Mouse (Mus musculus) lung, postnatal 10 days (tissue): ENCODE data around the gene Prkd2.

Experiments used
- DNase-seq: peaks from one replicate; pipeline ENCODE4 v3.0.0; 2021

Gene Prkd2

DNA sequence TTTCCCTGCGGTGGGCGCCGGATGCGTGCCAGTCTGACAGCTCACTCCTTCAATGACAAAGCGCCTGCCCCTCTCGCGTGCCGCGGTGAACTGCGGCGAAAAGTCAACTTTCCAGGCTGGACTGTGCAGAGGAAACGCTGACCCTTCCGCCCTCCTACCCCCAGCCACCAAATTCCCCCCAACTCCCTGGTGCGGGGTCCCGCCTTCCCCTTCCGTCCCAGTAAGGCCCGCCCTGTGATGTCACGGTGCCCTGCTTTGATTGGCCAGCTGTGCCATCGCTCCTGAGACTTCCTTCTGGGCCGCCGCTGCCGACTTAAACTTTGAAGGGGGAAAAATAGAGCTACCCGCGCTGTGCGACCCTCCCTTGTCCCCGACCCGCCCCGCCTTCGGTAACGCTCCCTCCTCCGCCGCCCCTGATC, at the start of gene Prkd2:
Gene Prkd2 (plus strand): TSS at position 258 of the 419 bp plus-strand sequence.
- peak; percentile 96 for DNase-seq

DNA sequence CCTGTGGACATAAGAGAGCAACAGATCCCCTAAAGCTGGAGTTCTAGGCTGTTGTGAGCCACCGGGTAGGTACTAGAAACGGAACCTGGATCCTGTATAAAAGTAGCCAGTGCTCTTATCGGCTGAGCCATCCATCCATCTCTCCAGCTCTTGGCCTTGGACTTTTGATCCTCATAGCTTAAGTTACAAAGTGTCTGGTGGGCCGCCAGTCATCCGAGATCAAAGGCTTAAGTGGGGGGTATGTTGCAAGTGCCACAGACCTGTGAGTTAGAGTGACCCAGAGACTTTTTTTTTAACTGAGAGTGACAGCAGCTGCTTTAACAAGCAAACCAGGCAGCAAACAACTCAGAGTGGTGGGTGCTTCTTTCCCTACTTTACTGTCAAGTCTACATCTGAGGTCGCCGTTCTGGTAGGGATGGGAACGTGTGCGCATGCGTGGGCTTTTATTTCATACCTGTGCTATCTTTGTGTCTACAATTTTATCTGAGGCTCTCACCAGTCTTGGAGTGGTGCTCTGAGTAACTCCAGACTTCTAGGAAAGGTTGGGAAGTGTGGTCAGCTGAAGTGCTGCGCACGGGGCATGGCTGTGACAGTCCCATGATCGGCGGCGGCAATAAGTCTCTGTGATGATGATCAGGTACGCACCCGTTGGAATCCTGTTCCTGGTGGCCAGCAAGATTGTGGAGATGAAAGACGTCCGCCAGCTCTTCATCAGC, 49.5 kb upstream of the Prkd2 start:
- peak; percentile 37 for DNase-seq

GRCm38 (mm10) chr7:16794886-16795285, 47.8 kb upstream of the Prkd2 start:
- no peak for DNase-seq

GRCm38 (mm10) chr7:16804409-16805028, 38.2 kb upstream of the Prkd2 start:
- DNase-seq: peak; percentile 43

GRCm38 (mm10) chr7:16807936-16808335, 34.8 kb upstream of the Prkd2 start:
- no peak for DNase-seq

- no peak for DNase-seq
Measured at GRCm38 (mm10) chr7:16808647-16809046, 34.1 kb upstream of the Prkd2 start.

DNA sequence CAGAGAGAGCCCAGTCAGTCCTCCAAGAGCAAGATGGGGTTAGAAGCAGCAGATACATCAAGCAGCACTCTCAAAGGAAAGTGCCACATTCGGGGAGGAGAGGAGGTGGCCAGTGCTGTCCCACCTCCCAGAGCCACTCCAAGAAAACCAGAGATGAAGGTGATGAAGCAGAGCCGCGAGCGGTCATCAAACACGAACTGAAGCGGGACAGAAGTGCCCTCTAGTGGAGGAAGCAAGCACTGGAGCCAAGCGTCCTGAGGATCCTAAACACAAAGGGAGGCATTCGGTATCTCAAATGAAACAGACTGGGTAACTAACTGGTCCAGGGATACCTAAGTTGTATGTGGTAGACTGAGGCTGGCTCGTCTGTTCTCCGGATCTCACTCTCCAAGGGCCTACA, 33.0 kb upstream of the Prkd2 start:
- DNase-seq: peak; percentile 84

GRCm38 (mm10) chr7:16810399-16810919, 32.2 kb upstream of the Prkd2 start:
- DNase-seq: no peak

DNA sequence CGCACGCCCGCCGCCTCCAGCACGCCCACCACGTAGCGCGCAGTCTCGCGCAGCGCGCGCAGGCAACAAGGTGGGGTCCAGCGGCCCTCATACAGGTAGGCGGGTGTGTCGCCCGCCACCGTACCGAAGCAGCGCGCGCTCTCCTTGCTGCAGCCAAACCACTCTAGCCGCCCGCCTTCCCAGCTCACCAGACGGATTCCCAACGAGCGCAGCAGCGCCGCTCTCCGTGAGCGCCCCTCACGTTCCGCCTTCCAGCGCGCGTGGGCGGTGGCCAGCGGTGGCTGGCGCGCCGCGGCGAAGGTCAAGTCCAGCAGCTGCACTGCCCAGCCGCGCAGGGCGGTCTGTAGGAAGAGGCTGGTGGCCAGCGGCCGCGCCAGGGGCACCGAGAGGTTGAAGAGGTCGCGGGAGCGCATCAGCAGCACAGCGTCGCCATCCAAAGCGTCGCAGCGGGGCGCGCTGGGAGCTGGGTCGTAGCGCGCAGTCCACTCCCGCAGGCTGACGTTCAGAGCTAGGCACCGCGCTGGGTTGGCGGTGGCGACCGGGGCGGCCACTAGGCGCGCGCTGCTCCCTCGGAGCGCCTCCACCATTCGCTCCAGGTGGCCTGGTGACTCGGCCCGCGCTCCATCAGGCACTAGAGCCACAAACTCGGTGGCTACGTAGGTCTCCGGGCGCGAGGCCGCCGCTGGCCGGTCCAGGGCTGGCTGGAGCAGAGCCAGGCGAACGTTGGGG, 31.6 kb upstream of the Prkd2 start:
- DNase-seq: peak; percentile 39

DNA sequence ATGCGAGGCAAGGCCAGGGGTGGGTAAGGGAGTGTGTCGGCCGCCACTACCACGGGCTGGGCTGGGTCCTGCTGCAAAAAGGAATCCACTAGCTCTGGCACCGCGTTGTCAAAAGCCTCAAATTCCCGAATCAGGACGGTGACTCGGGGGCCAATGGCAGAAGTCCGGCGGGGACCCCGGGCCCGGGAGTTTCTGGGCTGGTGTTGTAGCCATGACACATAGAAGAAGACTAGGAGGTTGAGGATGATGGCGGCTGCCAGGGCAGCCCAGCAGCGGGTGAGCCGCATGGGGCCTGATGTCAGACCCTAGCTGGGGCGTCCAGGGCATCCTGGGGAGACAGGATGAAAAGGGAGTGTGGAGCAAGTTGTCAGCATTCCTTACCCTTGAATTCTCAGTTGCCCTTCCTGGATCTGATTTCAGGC, 31.0 kb upstream of the Prkd2 start:
- no peak for DNase-seq

- no peak for DNase-seq
Measured at GRCm38 (mm10) chr7:16812505-16812904, 30.2 kb upstream of the Prkd2 start.

- no peak for DNase-seq
Measured at GRCm38 (mm10) chr7:16815351-16815941, 27.3 kb upstream of the Prkd2 start, which contains the start of gene Strn4. TSS of gene Strn4 (plus strand) at chr7:16815889.

DNA sequence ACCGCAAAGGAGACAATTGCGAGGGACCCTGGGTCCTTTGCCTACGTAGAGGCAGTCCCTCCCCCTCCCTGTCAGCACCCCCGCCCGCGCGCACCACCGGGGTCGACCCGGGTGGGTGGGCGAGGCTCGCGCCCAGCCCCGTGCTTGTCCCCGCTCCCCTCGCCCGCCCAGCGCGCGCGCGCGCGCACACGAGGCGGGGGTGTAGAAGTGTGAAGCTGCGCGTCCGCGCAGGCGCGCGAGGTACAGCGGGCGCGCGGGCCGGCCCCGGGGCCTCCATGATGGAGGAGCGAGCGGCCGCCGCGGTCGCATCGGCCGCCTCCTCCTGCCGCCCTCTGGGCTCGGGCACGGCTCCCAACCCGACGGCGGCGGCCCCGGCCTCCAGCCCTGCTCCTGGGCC, 26.6 kb upstream of the Prkd2 start:
- peak; percentile 85 for DNase-seq

DNA sequence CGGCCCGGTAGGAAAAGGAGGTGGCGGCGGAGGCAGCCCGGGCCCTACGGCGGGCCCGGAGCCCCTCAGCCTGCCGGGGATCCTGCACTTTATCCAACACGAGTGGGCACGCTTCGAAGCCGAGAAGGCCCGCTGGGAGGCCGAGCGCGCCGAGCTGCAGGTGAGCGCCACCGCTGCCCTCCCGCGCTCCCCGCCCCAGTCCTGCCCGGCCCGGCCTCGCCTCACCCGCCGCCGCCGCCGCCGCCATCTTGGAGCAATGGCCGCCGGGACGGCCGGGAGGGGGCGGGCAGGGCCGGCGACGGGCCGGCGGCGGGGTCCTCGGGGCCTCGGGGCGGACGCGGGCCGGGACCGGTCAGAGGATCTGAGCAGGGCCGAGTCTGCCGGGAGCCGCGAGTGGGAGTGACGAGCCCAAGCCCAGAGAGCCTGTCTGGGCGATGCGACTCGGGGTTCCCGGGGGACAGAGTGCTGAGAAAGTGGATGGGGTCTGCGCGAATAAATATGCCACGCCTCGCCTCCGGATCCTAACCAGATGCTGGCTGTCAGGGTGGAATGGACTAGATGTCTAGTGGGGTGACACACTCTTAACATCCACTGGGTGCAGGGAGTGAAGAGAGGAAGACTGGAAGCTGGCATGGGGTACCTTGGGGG, 26.1 kb upstream of the Prkd2 start, which contains the start of gene Fkrp:
Gene Fkrp (minus strand): TSS at position 258 of the 648 bp plus-strand sequence.
- peak; percentile 50 for DNase-seq

DNA sequence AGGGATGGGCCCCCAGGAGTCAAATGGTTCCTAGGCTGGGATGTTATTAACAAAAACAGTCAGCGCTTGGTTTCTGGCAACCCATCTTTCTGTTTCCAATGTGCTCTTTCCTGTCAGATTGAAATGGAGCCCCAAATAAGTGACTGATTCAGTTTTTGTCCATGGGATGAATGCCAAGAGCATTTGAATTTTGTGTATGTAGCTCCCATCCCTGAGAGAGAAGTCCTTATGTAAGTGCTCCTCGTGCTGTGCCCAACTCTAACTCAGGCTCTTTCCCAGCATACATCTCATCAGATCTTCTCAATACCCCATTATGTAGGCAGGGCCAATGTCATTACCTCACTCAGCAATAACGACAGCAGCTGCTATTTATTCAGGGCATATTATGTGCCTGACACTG, 25.0 kb upstream of the Prkd2 start:
- no peak for DNase-seq

DNA sequence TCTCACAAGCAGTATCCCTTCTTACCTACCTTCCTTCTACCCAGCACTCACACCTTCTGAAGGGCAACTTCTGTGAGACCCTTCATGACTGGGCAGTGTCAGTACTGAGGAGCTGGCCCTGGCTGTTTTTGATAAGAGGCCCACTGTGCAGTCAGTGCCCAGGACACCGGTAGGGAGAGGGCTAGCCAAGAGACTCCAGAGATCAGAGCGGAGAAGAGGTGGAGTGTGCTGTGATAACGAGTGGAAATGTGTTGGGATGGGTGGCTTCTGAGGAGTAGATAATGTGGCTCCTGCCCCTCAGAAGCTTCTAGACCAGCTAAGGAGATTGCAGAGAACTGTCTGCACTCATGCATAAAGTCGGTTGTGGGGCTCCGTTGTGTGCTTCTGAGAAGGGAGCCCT, 22.9 kb upstream of the Prkd2 start:
- no peak for DNase-seq

- no peak for DNase-seq
Measured at GRCm38 (mm10) chr7:16820271-16820763, 22.4 kb upstream of the Prkd2 start.

- DNase-seq: no peak
Measured at GRCm38 (mm10) chr7:16821091-16821490, 21.6 kb upstream of the Prkd2 start.

DNA sequence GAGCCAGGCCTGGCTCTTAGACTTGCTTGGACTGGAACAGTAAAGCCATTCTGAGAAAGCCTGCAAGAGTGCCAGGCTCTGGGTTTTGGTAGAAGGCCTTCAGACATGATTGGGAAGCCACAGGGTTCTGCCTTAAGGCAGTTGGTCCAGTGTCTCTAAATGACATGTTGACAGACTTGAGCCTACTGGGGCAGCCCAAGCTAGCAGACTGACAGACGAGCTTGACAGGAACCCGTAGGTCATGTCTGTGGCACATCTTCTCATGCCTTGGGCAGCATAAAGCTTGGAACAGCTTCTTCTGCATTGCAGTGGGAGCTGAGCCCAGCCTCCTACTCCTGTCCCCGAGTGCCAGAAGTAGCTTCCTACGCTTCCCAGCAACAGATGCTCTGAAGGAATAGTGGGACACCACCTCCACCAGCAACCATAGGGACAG, 21.0 kb upstream of the Prkd2 start:
- DNase-seq: no peak

- DNase-seq: no peak
Measured at GRCm38 (mm10) chr7:16823734-16824133, 19.0 kb upstream of the Prkd2 start.

DNA sequence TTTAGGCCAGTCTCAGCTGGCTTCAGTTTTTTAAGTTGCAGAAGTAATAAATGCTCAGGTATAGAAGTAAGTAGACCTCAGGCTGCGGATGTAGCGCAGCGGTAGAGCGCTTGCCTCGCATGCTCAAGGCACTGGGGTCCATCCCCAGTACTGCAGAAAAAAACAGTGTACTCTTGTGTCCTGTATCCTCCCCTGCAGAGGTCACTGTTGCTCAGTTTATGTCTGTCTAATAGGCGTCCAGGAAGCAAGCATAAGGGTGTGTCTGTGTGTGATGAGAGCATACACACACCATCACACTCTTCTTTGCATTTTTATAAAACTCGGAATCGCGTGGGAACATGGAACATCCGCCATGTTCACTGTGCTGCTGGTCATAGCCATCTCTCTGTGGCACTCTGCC, 16.9 kb upstream of the Prkd2 start:
- peak; percentile 73 for DNase-seq

DNA sequence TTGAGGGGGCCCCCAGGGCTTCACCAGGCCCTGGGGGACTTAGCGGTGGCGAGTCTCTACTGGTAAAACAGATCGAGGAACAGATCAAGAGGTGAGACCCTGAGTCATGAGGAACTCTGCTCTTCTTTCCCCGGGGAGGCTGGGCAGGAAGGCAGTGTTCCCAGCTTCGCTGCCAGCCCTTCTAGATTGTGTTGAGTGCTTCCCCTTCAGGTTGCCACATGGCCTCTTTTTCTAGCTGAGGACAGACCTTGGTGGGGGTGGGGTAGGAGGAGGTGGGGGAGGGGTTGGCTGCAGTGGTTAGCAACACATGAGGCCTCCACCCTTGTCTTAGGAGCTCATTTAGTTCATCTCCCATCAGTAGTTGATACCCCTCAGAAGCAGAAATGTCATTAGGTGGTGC, 16.1 kb upstream of the Prkd2 start:
- no peak for DNase-seq
